In genomic region chr11:21309516-21309915, GRCm38 (mm10) we compare ENCODE assay signal across 23 mouse cellular contexts.
A peak's percentile ranks its signal among the peaks of the same experiment; 100 is the strongest.
DNase-seq lines count a peak whose midpoint lies in the region; ATAC-seq and TF ChIP-seq lines count a peak whose summit lies in the region.
"Had no signal": no experiment of that assay in that cellular context is flagged by ENCODE, and none has a peak within 500 bp of the region (broad histone marks: within the 10 kb centered on the region; RNA-seq: fewer than 3 reads in every experiment).

No protein-coding gene starts in this region.

- no peak overlapping the region for H3K9ac ChIP-seq in midbrain, embryonic 11.5 days (ENCODE audit: low read length)
- H3K9ac ChIP-seq in midbrain, embryonic 15.5 days = no peak overlapping the region
- no peak overlapping the region for H3K9ac ChIP-seq in midbrain, embryonic 14.5 days (replicated peaks; ENCODE audit: low read length)
- H3K9ac ChIP-seq in midbrain, postnatal 0 days (replicated peaks; ENCODE audit: low read length, poor library complexity, severe bottlenecking) = no peak overlapping the region
- H3K9ac ChIP-seq: embryonic facial prominence, embryonic 13.5 days; embryonic facial prominence, embryonic 15.5 days; forebrain, embryonic 12.5 days had no signal

- no peak overlapping the region for H3K4me2 ChIP-seq in midbrain, embryonic 11.5 days
- no peak overlapping the region for H3K4me2 ChIP-seq in midbrain, embryonic 15.5 days
- no peak overlapping the region for H3K4me2 ChIP-seq in midbrain, embryonic 14.5 days (ENCODE audit: low read length)
- H3K4me2 ChIP-seq in midbrain, postnatal 0 days (ENCODE audit: low read depth, low read length, poor library complexity, severe bottlenecking) = no peak overlapping the region
- H3K4me2 ChIP-seq: embryonic facial prominence, embryonic 13.5 days; embryonic facial prominence, embryonic 15.5 days; forebrain, embryonic 12.5 days had no signal

- TF ChIP-seq CTCF in midbrain, postnatal 0 days (IDR thresholded peaks at IDR 0.05) = no peak

- ATAC-seq in midbrain, embryonic 11.5 days (ENCODE audit: low FRiP score) = no peak
- no peak for ATAC-seq in midbrain, embryonic 15.5 days (replicated peaks)
- ATAC-seq in midbrain, embryonic 14.5 days (ENCODE audit: low FRiP score, low TSS enrichment) = no peak
- no peak for ATAC-seq in midbrain, postnatal 0 days (ENCODE audit: low FRiP score)
- ATAC-seq: forebrain, embryonic 16.5 days had no signal

- no peak overlapping the region for H3K4me3 ChIP-seq in midbrain, embryonic 11.5 days (ENCODE audit: low read depth, low read length)
- no peak overlapping the region for H3K4me3 ChIP-seq in midbrain, embryonic 15.5 days
- no peak overlapping the region for H3K4me3 ChIP-seq in midbrain, embryonic 14.5 days (replicated peaks; ENCODE audit: low read depth, low read length)
- no peak overlapping the region for H3K4me3 ChIP-seq in midbrain, postnatal 0 days (ENCODE audit: low read depth, low read length)
- H3K4me3 ChIP-seq: embryonic facial prominence, embryonic 13.5 days; embryonic facial prominence, embryonic 15.5 days; erythroblast, embryonic 14.5 days; forebrain, embryonic 10.5 days; forebrain, embryonic 12.5 days had no signal

- no peak overlapping the region for H3K27ac ChIP-seq in midbrain, embryonic 11.5 days (ENCODE audit: low read depth, low read length)
- no peak overlapping the region for H3K27ac ChIP-seq in midbrain, embryonic 15.5 days
- H3K27ac ChIP-seq in midbrain, embryonic 14.5 days (replicated peaks; ENCODE audit: low read depth, low read length) = no peak overlapping the region
- no peak overlapping the region for H3K27ac ChIP-seq in midbrain, postnatal 0 days (ENCODE audit: low read depth, low read length)
- H3K27ac ChIP-seq: embryonic facial prominence, embryonic 13.5 days; embryonic facial prominence, embryonic 15.5 days; forebrain, embryonic 10.5 days; forebrain, embryonic 12.5 days had no signal

- peak; percentile 84 for DNase-seq in midbrain, embryonic 11.5 days (ENCODE audit: low spot score, missing footprints)
- peak; percentile 41 for DNase-seq in midbrain, embryonic 14.5 days
- DNase-seq in midbrain, postnatal 0 days (ENCODE audit: low spot score) = no peak
- DNase-seq in retina, embryonic 14.5 days (ENCODE audit: low spot score) = peak; percentile 66
- no peak for DNase-seq in adrenal gland, postnatal 25 days
- DNase-seq in ovary, postnatal 10 days (ENCODE audit: low spot score) = no peak
- DNase-seq: adrenal gland, adult 2 months; adrenal gland, postnatal 10 days; adrenal gland, postnatal 36 days; cerebellum, adult 11 months; cerebellum, adult 18-20 months; cerebellum, adult 8-10 months; cerebellum, adult 9-11 months; cerebellum, postnatal 14 days; cerebellum, postnatal 36 days; embryo, embryonic 11 days had no signal

- H3K27me3 ChIP-seq in midbrain, embryonic 11.5 days (ENCODE audit: control insufficient read depth, insufficient read depth, low read length) = no peaks in the 10 kb centered on the region
- no peaks in the 10 kb centered on the region for H3K27me3 ChIP-seq in midbrain, embryonic 15.5 days (replicated peaks)
- H3K27me3 ChIP-seq in midbrain, embryonic 14.5 days (ENCODE audit: control insufficient read depth, insufficient read depth, low read length) = no peaks in the 10 kb centered on the region
- no peaks in the 10 kb centered on the region for H3K27me3 ChIP-seq in midbrain, postnatal 0 days (ENCODE audit: insufficient read depth, low read length)
- H3K27me3 ChIP-seq: embryonic facial prominence, embryonic 13.5 days; embryonic facial prominence, embryonic 15.5 days; forebrain, embryonic 12.5 days had no signal

- no peaks in the 10 kb centered on the region for H3K4me1 ChIP-seq in midbrain, embryonic 11.5 days (ENCODE audit: control insufficient read depth, insufficient read depth, low read length)
- H3K4me1 ChIP-seq in midbrain, embryonic 15.5 days = no peaks in the 10 kb centered on the region
- no peaks in the 10 kb centered on the region for H3K4me1 ChIP-seq in midbrain, embryonic 14.5 days (ENCODE audit: control insufficient read depth, insufficient read depth, low read length)
- no peaks in the 10 kb centered on the region for H3K4me1 ChIP-seq in midbrain, postnatal 0 days (ENCODE audit: insufficient read depth, low read length)
- H3K4me1 ChIP-seq: embryonic facial prominence, embryonic 13.5 days; embryonic facial prominence, embryonic 15.5 days had no signal

- 36% methylated on average over 6 of the region's 6 CpGs for WGBS in midbrain, embryonic 11.5 days
- WGBS in midbrain, embryonic 15.5 days = 21% methylated on average over 6 of the region's 6 CpGs
- WGBS in midbrain, embryonic 14.5 days = 19% methylated on average over 6 of the region's 6 CpGs
- 23% methylated on average over 6 of the region's 6 CpGs for WGBS in midbrain, postnatal 0 days

- no peaks in the 10 kb centered on the region for H3K9me3 ChIP-seq in midbrain, embryonic 11.5 days (ENCODE audit: control insufficient read depth, low read length)
- H3K9me3 ChIP-seq in midbrain, embryonic 15.5 days = no peaks in the 10 kb centered on the region
- no peaks in the 10 kb centered on the region for H3K9me3 ChIP-seq in midbrain, embryonic 14.5 days (ENCODE audit: control insufficient read depth, low read length)
- no peaks in the 10 kb centered on the region for H3K9me3 ChIP-seq in midbrain, postnatal 0 days (ENCODE audit: low read length)
- H3K9me3 ChIP-seq: embryonic facial prominence, embryonic 13.5 days; embryonic facial prominence, embryonic 15.5 days; forebrain, embryonic 10.5 days; forebrain, embryonic 12.5 days had no signal

- peaks cover 2% of the 10 kb centered on the region; the same call in 1 of the 2 replicates for H3K36me3 ChIP-seq in midbrain, embryonic 11.5 days (ENCODE audit: control insufficient read depth, insufficient read depth, low read length)
- 0 out of 2 replicates have a peak, but pooled peaks cover 9% of the 10 kb centered on the region for H3K36me3 ChIP-seq in midbrain, embryonic 15.5 days (replicated peaks)
- H3K36me3 ChIP-seq in midbrain, embryonic 14.5 days (ENCODE audit: control insufficient read depth, insufficient read depth, low read length) = peaks cover 35% of the 10 kb centered on the region
- peaks cover 9% of the 10 kb centered on the region for H3K36me3 ChIP-seq in midbrain, postnatal 0 days (ENCODE audit: insufficient read depth, low read length)

Comparison
In these comparisons a context has a peak if more than half of its experiments do, and no peak if none do; other contexts are left out.
1. DNase-seq: peak in midbrain, embryonic 11.5 days (single experiment), midbrain, embryonic 14.5 days (single experiment) and retina, embryonic 14.5 days (single experiment); none in midbrain, postnatal 0 days (single experiment), adrenal gland, postnatal 25 days (single experiment) and ovary, postnatal 10 days (single experiment).